Mouse (Mus musculus) heart, adult 2 months (tissue): ENCODE measurements around the gene Acpp. TPM values are rescaled to one million over a fixed set of nuclear protein-coding genes. Genes with fewer than 3 reads are reported as not detected.
"Not testable (repeated sequence)": the region's sequence is repeated elsewhere in the genome, so short reads cannot be mapped to it uniquely, and the experiment has no call there.

Experiments
- DNase-seq, 2 experiments: peaks; one replicate each; pipeline ENCODE4 v3.0.0; 2021
- H3K27ac ChIP-seq: fragments of 200-600 bp; 2 replicates; pipeline ENCODE4 v1.8.1; 2022
- H3K27me3 ChIP-seq: fragments of 200-500 bp; 2 replicates; pipeline ENCODE4 v1.6.1; 2012; ENCODE audit warnings: mild to moderate bottlenecking, low read length, inconsistent platforms, mixed read lengths; ENCODE audit not compliant: control insufficient read depth, insufficient read depth
- H3K36me3 ChIP-seq: fragments of 200-500 bp; 2 replicates; pipeline ENCODE4 v1.6.1; 2012; ENCODE audit warnings: low read length, inconsistent platforms; ENCODE audit not compliant: control insufficient read depth, insufficient read depth
- H3K4me1 ChIP-seq: fragments of 200-500 bp; 2 replicates; pipeline ENCODE4 v1.6.1; 2011; ENCODE audit warnings: low read length; ENCODE audit not compliant: control insufficient read depth, insufficient read depth
- H3K4me3 ChIP-seq: fragments of 200-600 bp; 2 replicates; pipeline ENCODE4 v1.8.1; 2022
- H3K79me2 ChIP-seq: fragments of 200-500 bp; replicated peaks from 2 replicates; pipeline ENCODE4 v1.6.1; 2012; ENCODE audit warnings: mild to moderate bottlenecking, inconsistent platforms, low read length, moderate library complexity, mixed read lengths; ENCODE audit not compliant: control insufficient read depth, insufficient read depth
- H3K9ac ChIP-seq: fragments of 200-500 bp; 2 replicates; pipeline ENCODE4 v1.6.1; 2012; ENCODE audit warnings: low read depth, mild to moderate bottlenecking, control low read depth, inconsistent platforms, low read length, mixed read lengths
- CTCF ChIP-seq: fragments of 200-600 bp; IDR thresholded peaks from 2 replicates; pipeline ENCODE4 v1.8.1; 2022; ENCODE audit warnings: antibody characterized with exemption, mild to moderate bottlenecking, moderate library complexity
- EP300 ChIP-seq: fragments of 200-500 bp; IDR thresholded peaks from 2 replicates; pipeline ENCODE4 v1.6.1; 2011; ENCODE audit warnings: low read depth, low read length, control low read depth; ENCODE audit not compliant: insufficient read depth
- POLR2A ChIP-seq: fragments of 200-500 bp; IDR thresholded peaks from 2 replicates; pipeline ENCODE4 v1.6.1; 2011; ENCODE audit warnings: mild to moderate bottlenecking, low read depth, low read length, control low read depth; ENCODE audit not compliant: insufficient read depth
- WGBS: fragments of 180-500 bp; shearing (Covaris S2); methylation state at CpG from one replicate; pipeline ENCODE4 v1.1.7; 2018; 5-methylcytosine and 5-hydroxymethylcytosine counted together
- intact Hi-C: fragments of 180-260 bp; cut with DNase I; formaldehyde crosslinking; loops from one replicate; pipeline ENCODE4 v1.15.1; 2025
- polyA plus RNA-seq: library from polyadenylated mRNA; depleted of rRNA; stranded (reverse); fragments of >200 nt; gene quantifications from 2 replicates; pipeline ENCODE4 v1.2.3, GENCODE M21; 2012
- total RNA-seq, 2 experiments: library from RNA; stranded (reverse); gene quantifications; 2 replicates each; pipeline ENCODE4 v1.2.3; 2021

The Acpp gene
- total and polyA plus RNA-seq, 3 experiments, result 0.23 to 0.41 (median 0.35) TPM

DNA sequence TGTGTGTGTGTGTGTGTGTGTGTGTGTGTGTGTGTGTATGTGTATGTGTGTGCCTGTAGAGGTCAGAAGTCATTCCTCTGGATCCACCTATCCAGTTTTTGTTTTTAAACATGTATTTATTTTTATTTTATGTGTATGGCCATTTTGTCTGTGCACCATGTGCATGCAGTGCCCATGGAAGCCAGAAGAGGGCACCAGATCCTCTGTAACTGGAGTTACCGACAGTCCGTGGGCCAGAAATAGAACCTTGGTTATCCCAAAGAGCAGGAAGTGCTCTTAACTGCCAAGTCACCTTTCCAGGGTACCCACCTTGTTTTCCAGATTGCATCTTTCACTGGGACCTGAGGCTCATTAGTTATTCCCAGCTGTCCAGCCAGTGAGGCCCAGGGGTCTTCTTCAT, 29.4 kb upstream of the Acpp start:
- Histone ChIP-seq H3K27ac (no peak overlapping the region), H3K79me2 (no peaks in the 10 kb centered on the region), H3K4me1 (no peaks in the 10 kb centered on the region), H3K36me3 (no peaks in the 10 kb centered on the region), H3K4me3 (no peak overlapping the region), H3K27me3 (no peaks in the 10 kb centered on the region), H3K9ac (no peak overlapping the region)
- 73% methylated on average over 2 of the region's 2 CpGs for WGBS
- DNase-seq, result no peak
- intact Hi-C loops, result no loop called here
- no peak for TF ChIP-seq EP300
- no peak for TF ChIP-seq POLR2A
- TF ChIP-seq CTCF, result no peak

DNA sequence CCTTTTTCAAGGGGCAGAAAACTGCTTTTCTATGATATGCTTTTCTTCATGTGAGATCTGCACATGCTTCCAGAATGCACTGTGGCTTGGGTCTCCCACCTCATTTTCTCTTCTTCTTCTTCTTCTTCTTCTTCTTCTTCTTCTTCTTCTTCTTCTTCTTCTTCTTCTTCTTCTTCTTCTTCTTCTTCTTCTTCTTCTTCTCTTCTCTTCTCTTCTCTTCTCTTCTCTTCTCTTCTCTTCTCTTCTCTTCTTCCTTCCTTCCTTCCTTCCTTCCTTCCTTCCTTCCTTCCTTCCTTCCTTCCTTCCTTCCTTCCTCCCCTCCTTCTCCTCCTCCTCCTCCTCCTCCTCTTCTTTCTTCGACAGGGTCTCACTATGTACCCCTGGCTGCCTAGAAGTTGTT, 24.4 kb upstream of the Acpp start:
- H3K79me2 ChIP-seq, H3K9ac ChIP-seq, H3K4me1 ChIP-seq, H3K4me3 ChIP-seq, intact Hi-C loops, DNase-seq, H3K27me3 ChIP-seq, H3K27ac ChIP-seq, H3K36me3 ChIP-seq: not testable (repeated sequence)
- WGBS, result 67% methylated on average over 1 of the region's 1 CpGs

DNA sequence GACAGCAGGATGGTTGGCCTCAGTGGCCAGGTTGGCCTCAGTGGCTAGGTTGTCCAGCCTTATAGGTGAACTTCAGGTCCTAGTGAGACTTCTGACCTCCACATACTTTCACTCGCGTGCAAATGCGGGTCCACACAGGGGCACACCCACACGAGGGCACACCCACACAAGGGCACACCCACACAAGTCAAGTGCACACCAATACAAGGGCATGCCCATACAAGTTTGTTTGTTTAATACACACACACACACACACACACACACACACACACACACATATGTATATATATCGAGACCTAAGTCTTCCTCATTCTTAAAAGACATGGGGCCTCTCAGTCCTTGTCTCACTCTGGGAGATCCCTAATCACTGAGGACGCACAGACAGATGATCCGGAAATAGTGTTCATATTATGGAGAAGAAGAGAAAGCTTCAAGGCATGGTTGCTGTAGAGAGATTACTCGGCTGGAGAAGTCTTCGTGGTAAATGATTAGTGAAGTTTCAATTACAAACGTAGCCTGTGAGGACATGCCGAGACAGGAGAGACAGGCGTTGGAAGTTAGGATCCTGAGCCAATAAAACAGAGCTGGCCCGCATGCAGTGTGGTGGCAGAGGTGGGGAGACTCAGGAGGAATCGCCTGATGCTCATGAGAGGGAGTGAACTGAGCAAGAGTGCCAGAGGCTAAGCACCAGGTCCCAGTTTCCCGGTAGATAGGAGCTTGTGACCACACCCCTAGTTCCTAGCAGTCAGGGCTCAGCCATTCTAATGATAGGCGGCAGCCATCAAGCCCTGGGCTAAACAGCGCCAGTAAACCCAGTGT, 23.7 kb upstream of the Acpp start:
- Histone ChIP-seq H3K4me3 (no peak overlapping the region), H3K4me1 (no peaks in the 10 kb centered on the region), H3K9ac (no peak overlapping the region), H3K36me3 (no peaks in the 10 kb centered on the region), H3K27ac (no peak overlapping the region), H3K79me2 (no peaks in the 10 kb centered on the region), H3K27me3 (no peaks in the 10 kb centered on the region)
- DNase-seq, result no peak
- 73% methylated on average over 17 of the region's 17 CpGs for WGBS
- no peak for TF ChIP-seq CTCF
- TF ChIP-seq POLR2A, result no peak
- intact Hi-C loops, result no loop called here

DNA sequence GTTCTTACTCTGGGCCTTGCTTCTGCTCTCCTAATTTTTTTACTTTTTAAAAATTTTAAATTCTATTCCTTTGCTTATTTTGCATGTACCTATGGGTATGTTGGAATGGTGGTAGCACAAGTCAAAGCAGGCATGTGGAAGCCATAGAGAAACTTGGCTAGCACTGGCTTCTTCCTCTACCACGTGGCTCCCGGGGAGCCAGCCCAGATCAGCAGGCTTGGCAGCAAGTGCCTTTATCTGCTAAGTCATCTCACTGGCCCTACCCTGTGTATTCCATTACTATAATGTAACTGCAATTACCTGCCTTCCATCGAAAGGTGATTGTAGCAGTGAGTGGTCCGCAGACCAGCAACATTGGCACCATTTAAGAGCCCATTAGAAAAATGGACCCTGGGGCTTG, 22.8 kb upstream of the Acpp start:
- 88% methylated on average over 4 of the region's 4 CpGs for WGBS
- DNase-seq, result no peak
- Histone ChIP-seq H3K27ac (no peak overlapping the region), H3K9ac (no peak overlapping the region), H3K79me2 (no peaks in the 10 kb centered on the region), H3K4me3 (no peak overlapping the region), H3K4me1 (no peaks in the 10 kb centered on the region), H3K36me3 (no peaks in the 10 kb centered on the region), H3K27me3 (no peaks in the 10 kb centered on the region)
- no peak for TF ChIP-seq EP300
- no peak for TF ChIP-seq POLR2A
- TF ChIP-seq CTCF, result no peak
- intact Hi-C loops, result no loop called here

DNA sequence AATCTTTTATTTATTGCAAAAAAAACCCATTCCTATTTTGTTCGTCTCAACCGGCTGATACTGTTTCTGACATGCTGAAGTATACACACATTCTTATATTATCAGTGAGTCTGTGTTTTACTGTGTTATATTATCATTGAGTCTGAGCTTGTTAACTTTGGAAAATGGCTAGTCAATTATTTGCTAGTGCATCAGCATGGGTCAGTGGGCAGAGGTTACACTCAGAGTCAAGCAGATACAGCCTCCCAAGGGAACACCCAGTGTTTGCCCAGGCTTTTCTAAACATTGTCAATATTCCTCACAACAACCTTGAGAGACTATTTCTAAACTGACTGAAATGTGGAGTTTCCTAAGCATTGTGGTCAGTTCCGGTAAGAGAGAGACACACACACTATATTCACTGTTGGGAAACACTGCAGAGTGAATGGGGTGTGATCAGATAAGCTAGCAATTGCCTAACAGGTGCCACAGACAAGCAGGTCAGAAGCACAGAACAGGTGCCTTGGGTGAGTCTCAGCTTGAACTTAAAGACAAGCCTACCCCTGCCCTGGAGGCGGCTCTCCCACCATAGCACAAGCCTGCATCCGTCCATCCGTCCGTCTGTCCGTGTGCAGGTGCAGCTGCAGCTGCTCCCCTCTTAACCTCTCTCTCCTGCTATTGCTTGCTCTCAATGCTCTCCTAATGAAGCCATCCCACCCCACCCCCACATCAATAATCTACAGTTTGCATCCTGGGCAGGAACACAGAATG, 18.1 kb upstream of the Acpp start:
- WGBS, result 81% methylated on average over 8 of the region's 8 CpGs
- H3K27me3 ChIP-seq, result no peaks in the 10 kb centered on the region

DNA sequence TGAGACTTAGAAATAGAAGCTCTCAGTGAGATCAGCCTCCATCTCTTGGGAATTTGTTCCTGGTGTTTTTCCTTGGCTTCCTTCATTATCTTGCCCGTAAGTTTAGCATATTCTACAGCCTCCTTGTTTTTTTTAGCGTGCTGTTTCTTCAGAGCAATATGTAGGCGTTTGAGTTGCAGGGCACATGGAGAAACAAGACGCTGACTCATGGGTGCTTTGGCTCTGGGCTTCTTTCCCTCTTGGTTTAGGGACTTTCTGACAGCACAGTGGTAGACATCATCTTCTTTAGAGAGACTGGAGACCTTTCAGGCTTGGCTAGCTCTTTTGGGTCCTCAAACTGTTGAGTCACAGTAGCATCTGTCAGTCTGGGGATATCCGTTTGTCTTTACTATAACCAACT, 6.6 kb upstream of the Acpp start:
- intact Hi-C loops, result no loop called here
- TF ChIP-seq EP300, result no peak
- no peak for TF ChIP-seq POLR2A
- no peak for TF ChIP-seq CTCF
- DNase-seq, result no peak
- Histone ChIP-seq H3K27me3 (no peaks in the 10 kb centered on the region), H3K27ac (no peak overlapping the region), H3K4me3 (no peak overlapping the region), H3K79me2 (no peaks in the 10 kb centered on the region), H3K9ac (no peak overlapping the region), H3K4me1 (no peaks in the 10 kb centered on the region), H3K36me3 (no peaks in the 10 kb centered on the region)
- WGBS, result 64% methylated on average over 5 of the region's 5 CpGs

More for the DNA sequence above, 18.1 kb upstream of the Acpp start:
- Histone ChIP-seq H3K4me1 (no peaks in the 10 kb centered on the region), H3K36me3 (no peaks in the 10 kb centered on the region), H3K27ac (no peak overlapping the region), H3K9ac (no peak overlapping the region), H3K4me3 (no peak overlapping the region), H3K79me2 (no peaks in the 10 kb centered on the region)
- intact Hi-C loops, result no loop called here
- TF ChIP-seq CTCF (no peak), POLR2A (no peak), EP300 (no peak)
- DNase-seq, result no peak
